Mouse (Mus musculus) forebrain, postnatal 0 days (tissue): ENCODE results near the gene Ddt. TPM values are rescaled to one million over a fixed set of nuclear protein-coding genes. Genes with fewer than 3 reads are reported as not detected.
A peak's percentile ranks its signal among the peaks of the same experiment; 100 is the strongest.

Experiments
- ATAC-seq: fragments of 200-750 bp; cut with Nextera tagmentation; 2 replicates; pipeline ENCODE4 v1.8.0; 2017; ENCODE audit warnings: mild to moderate bottlenecking, moderate library complexity
- DNase-seq: peaks from one replicate; pipeline ENCODE4 v3.0.0-alpha.2; 2015
- H3K27ac ChIP-seq: fragments of 300-500 bp; sonication (generic); 2 replicates; pipeline ENCODE4 v1.5.1; 2014; ENCODE audit warnings: low read depth, mild to moderate bottlenecking, antibody characterized with exemption, low read length, moderate library complexity, mixed read lengths
- H3K27me3 ChIP-seq: fragments of 300-500 bp; sonication (generic); 2 replicates; pipeline ENCODE4 v1.6.1; 2014; ENCODE audit warnings: mild to moderate bottlenecking, low read length, mixed read lengths; ENCODE audit not compliant: insufficient read depth
- H3K36me3 ChIP-seq: fragments of 300-500 bp; sonication (generic); 2 replicates; pipeline ENCODE4 v1.6.1; 2014; ENCODE audit warnings: mild to moderate bottlenecking, moderate library complexity; ENCODE audit not compliant: insufficient read depth
- H3K4me1 ChIP-seq: fragments of 300-500 bp; sonication (generic); 2 replicates; pipeline ENCODE4 v1.6.1; 2014; ENCODE audit warnings: antibody characterized with exemption; ENCODE audit not compliant: insufficient read depth
- H3K4me2 ChIP-seq: fragments of 300-500 bp; sonication (generic); 2 replicates; pipeline ENCODE4 v1.6.1; 2014; ENCODE audit warnings: low read depth, mild to moderate bottlenecking, moderate library complexity
- H3K4me3 ChIP-seq: fragments of 300-500 bp; sonication (generic); 2 replicates; pipeline ENCODE4 v1.5.1; 2014; ENCODE audit warnings: low read depth, low read length, mixed read lengths
- H3K9ac ChIP-seq: fragments of 300-500 bp; sonication (generic); 2 replicates; pipeline ENCODE4 v1.6.1; 2014; ENCODE audit warnings: mild to moderate bottlenecking
- H3K9me3 ChIP-seq: fragments of 300-500 bp; sonication (generic); 2 replicates; pipeline ENCODE4 v1.6.1; 2016; ENCODE audit warnings: low read length
- CTCF ChIP-seq: sonication (generic); IDR thresholded peaks from 2 replicates; pipeline ENCODE4 v1.5.1; 2016; ENCODE audit warnings: antibody characterized with exemption, control low read depth, low read depth
- WGBS: fragments of 180-500 bp; shearing (Covaris S2); extraction: QIAGEN DNeasy Blood & Tissue Kit; methylation state at CpG from one replicate; pipeline ENCODE4 v1.1.7; 2014; 5-methylcytosine and 5-hydroxymethylcytosine counted together
- polyA plus RNA-seq: library from polyadenylated mRNA; unstranded; fragments of >200 nt; fragmentation: Nextera tagmentation; extraction: Ambion mirVana; gene quantifications from 2 replicates; pipeline ENCODE4 v1.2.1, GENCODE M21; 2015
- total RNA-seq: library from RNA; depleted of rRNA; stranded (reverse); fragments of >200 nt; gene quantifications from 2 replicates; pipeline ENCODE4 v1.2.3, GENCODE M21; 2014; rRNA removed

The Ddt gene
- total RNA-seq: 33.3 and 39.7 TPM in 2 replicates
- 78.2 and 79.4 TPM in 2 replicates for polyA plus RNA-seq

GRCm38 (mm10) chr10:75772795-75773664 is at the start of gene Ddt:
TSS of gene Ddt (minus strand) at chr10:75773414.
- H3K27me3 ChIP-seq: no peaks in the 10 kb centered on the region
- DNase-seq: peak; percentile 89
- peak; percentile 98 for ATAC-seq
- H3K4me3 ChIP-seq: peak within 1 kb of the TSS; percentile 54
- peak; percentile 15; the same call in 1 of the 2 replicates for TF ChIP-seq CTCF
- H3K36me3 ChIP-seq: no peaks in the 10 kb centered on the region
- 0 out of 2 replicates have a peak, but pooled peaks cover 3% of the 10 kb centered on the region for H3K4me1 ChIP-seq
- H3K9me3 ChIP-seq: no peaks in the 10 kb centered on the region
- peak within 1 kb of the TSS; percentile 63 for H3K9ac ChIP-seq
- WGBS: under 1% methylated on average over 47 of the region's 47 CpGs
- H3K4me2 ChIP-seq: peak within 1 kb of the TSS; percentile 95
- H3K27ac ChIP-seq: no peak within 1 kb of the TSS; the same call in 1 of the 2 replicates

DNA sequence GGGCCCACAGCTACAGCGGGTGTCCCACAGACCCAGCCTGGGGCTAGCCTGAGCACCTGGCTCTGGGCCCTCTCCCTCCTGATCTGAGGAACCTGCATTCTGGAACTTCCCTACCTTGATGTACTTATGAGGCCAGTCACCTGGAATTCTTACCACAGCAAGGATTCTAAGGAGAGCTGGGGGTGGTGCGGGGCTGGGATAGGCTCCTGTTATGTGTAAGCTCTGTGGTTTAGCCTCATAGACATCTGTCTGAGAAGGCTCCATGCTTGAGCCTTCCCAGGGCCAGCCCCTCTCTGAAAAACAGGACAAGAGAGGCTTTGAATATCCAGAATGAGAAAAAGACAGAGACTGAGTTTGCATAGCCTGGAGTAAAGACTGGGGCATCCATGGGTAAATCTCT is 49.2 kb upstream of the Ddt start, which contains the start of gene Gstt4:
TSS of gene Gstt4 (minus strand) at position 101 of the 400 bp plus-strand sequence.
- Histone ChIP-seq H3K4me3 (no peak within 1 kb of the TSS), H3K9ac (no peak within 1 kb of the TSS), H3K4me1 (no peaks in the 10 kb centered on the region), H3K27ac (no peak within 1 kb of the TSS), H3K4me2 (no peak within 1 kb of the TSS), H3K27me3 (no peaks in the 10 kb centered on the region), H3K36me3 (no peaks in the 10 kb centered on the region), H3K9me3 (no peaks in the 10 kb centered on the region)
- ATAC-seq (no peak), DNase-seq (no peak)
- WGBS: 100% methylated on average over 2 of the region's 2 CpGs
- no peak for TF ChIP-seq CTCF

DNA sequence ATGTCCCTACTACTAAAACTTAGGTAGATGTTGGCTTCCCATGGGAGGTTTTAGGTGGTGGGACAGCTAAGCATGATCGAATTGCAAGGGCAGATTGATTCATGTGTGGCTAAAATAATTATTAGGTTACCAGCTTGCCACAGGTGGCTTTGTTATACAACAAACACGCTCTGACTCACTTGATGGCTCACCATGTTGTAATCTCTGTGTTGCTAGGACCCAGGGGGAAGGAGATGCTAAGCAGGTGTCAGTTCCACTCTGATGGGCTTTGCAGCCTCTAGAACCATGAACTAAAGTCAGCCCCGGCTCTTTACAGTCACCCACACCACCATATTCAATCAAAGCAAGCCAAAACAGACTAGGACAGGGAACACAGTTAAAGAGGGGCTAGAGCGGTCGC is 46.7 kb upstream of the Ddt start:
- no peak for ATAC-seq
- TF ChIP-seq CTCF: no peak

GRCm38 (mm10) chr10:75818641-75819040 is 45.4 kb upstream of the Ddt start:
- 67% methylated on average over 10 of the region's 10 CpGs for WGBS
- H3K9me3 ChIP-seq: no peaks in the 10 kb centered on the region
- no peak for TF ChIP-seq CTCF
- ATAC-seq: no peak
- no peak overlapping the region for H3K4me2 ChIP-seq
- no peak overlapping the region for H3K27ac ChIP-seq
- H3K27me3 ChIP-seq: no peaks in the 10 kb centered on the region
- DNase-seq: no peak
- H3K4me1 ChIP-seq: no peaks in the 10 kb centered on the region
- no peak overlapping the region for H3K4me3 ChIP-seq
- H3K9ac ChIP-seq: no peak overlapping the region
- no peaks in the 10 kb centered on the region for H3K36me3 ChIP-seq

More for the DNA sequence above, 46.7 kb upstream of the Ddt start:
- H3K4me2 ChIP-seq: no peak overlapping the region
- no peak overlapping the region for H3K27ac ChIP-seq
- WGBS: 83% methylated on average over 5 of the region's 5 CpGs
- no peak overlapping the region for H3K9ac ChIP-seq
- H3K9me3 ChIP-seq: no peaks in the 10 kb centered on the region
- H3K36me3 ChIP-seq: no peaks in the 10 kb centered on the region
- H3K4me3 ChIP-seq: no peak overlapping the region
- DNase-seq: no peak
- H3K4me1 ChIP-seq: no peaks in the 10 kb centered on the region
- H3K27me3 ChIP-seq: no peaks in the 10 kb centered on the region

DNA sequence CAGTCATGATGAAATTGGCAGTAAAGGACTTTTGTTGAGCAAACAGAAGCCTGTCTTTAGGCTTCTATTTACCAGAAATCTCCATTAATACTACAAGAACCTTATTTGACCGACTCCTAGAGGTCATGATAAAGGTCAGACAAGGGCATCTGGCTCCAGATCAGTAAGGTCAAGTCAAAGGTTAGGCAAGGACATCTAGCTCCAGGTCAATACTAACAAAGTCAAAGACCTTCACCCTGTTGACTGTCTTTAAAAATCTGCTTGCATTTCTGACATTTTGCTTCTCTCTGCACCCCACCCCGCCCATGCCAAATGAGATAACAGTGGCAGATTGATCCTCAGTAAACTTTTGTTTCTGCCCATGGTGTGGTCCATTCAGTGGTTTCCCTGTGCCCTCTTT is 31.0 kb upstream of the Ddt start:
- no peak overlapping the region for H3K4me3 ChIP-seq
- WGBS: 79% methylated on average over 2 of the region's 2 CpGs
- no peak overlapping the region for H3K27ac ChIP-seq
- no peaks in the 10 kb centered on the region for H3K27me3 ChIP-seq
- TF ChIP-seq CTCF: no peak
- H3K4me1 ChIP-seq: no peaks in the 10 kb centered on the region
- DNase-seq: no peak
- no peaks in the 10 kb centered on the region for H3K9me3 ChIP-seq
- H3K9ac ChIP-seq: no peak overlapping the region
- H3K36me3 ChIP-seq: no peaks in the 10 kb centered on the region
- ATAC-seq: no peak
- H3K4me2 ChIP-seq: no peak overlapping the region

- Histone ChIP-seq H3K4me1 (0 out of 2 replicates have a peak, but pooled peaks cover 9% of the 10 kb centered on the region), H3K27me3 (no peaks in the 10 kb centered on the region), H3K9me3 (no peaks in the 10 kb centered on the region), H3K36me3 (no peaks in the 10 kb centered on the region), H3K9ac (peak within 1 kb of the TSS; percentile 51), H3K4me3 (peak within 1 kb of the TSS; percentile 40), H3K4me2 (peak within 1 kb of the TSS; percentile 65), H3K27ac (peak within 1 kb of the TSS; percentile 45)
- peak; percentile 9; the same call in 1 of the 2 replicates for TF ChIP-seq CTCF
- peak; percentile 58 for ATAC-seq
- WGBS: 1% methylated on average over 18 of the region's 18 CpGs
- peak; percentile 40 for DNase-seq
Measured at GRCm38 (mm10) chr10:75798176-75798696, 25.0 kb upstream of the Ddt start, which contains the start of gene Gstt1. TSS of gene Gstt1 (minus strand) at chr10:75798584.
